Mouse (Mus musculus): Measurements from ENCODE around the gene Gm28778.
"Not testable (repeated sequence)": the region's sequence is repeated elsewhere in the genome, so short reads cannot be mapped to it uniquely, and the experiment has no call there.

Gm28778 gene

GRCm38 (mm10) chr1:53296581-53297383, at the start of gene Gm28778, which contains the start of the genes Pms1 and Ormdl1:
Gene Gm28778, plus strand, starts transcription at chr1:53297111.
Gene Pms1, minus strand, starts transcription at chr1:53297018.
Gene Ormdl1, plus strand, starts transcription at chr1:53297095.
- in situ Hi-C loops (cut with MboI) = no loop called here

GRCm38 (mm10) chr1:53264958-53265612, 31.8 kb upstream of the Gm28778 start:
- in situ Hi-C loops (cut with MboI) = not testable (repeated sequence)

GRCm38 (mm10) chr1:53269901-53270300, 27.0 kb upstream of the Gm28778 start:
- in situ Hi-C loops (cut with MboI) = no loop called here

GRCm38 (mm10) chr1:53272646-53273045, 24.3 kb upstream of the Gm28778 start:
- in situ Hi-C loops (cut with MboI) = no loop called here

- in situ Hi-C loops (cut with MboI) = no loop called here
These were observed 5.7 kb upstream of the Gm28778 start for GRCm38 (mm10) chr1:53291197-53291596.

- in situ Hi-C loops (cut with MboI) = no loop called here
These were observed 3.6 kb downstream of the Gm28778 start for GRCm38 (mm10) chr1:53300506-53300905.

- in situ Hi-C loops (cut with MboI) = no loop called here
These were observed 16.4 kb downstream of the Gm28778 start, which contains the start of gene Osgepl1 for GRCm38 (mm10) chr1:53312989-53313967. Gene Osgepl1, plus strand, starts transcription at chr1:53313624.

- in situ Hi-C loops (cut with MboI) = no loop called here
These were observed 24.9 kb downstream of the Gm28778 start for GRCm38 (mm10) chr1:53321662-53322344.

- in situ Hi-C loops (cut with MboI) = no loop called here
These were observed 26.3 kb downstream of the Gm28778 start for GRCm38 (mm10) chr1:53323254-53323653.

- in situ Hi-C loops (cut with MboI) = no loop called here
These were observed 27.4 kb downstream of the Gm28778 start for GRCm38 (mm10) chr1:53324277-53324676.

GRCm38 (mm10) chr1:53324827-53325494, 28.1 kb downstream of the Gm28778 start:
- in situ Hi-C loops (cut with MboI) = no loop called here

GRCm38 (mm10) chr1:53333527-53333926, 36.6 kb downstream of the Gm28778 start:
- in situ Hi-C loops (cut with MboI) = not testable (repeated sequence)

- in situ Hi-C loops (cut with MboI) = no loop called here
These were observed 38.6 kb downstream of the Gm28778 start for GRCm38 (mm10) chr1:53335465-53335864.

- in situ Hi-C loops (cut with MboI) = not testable (repeated sequence)
These were observed 40.5 kb downstream of the Gm28778 start for GRCm38 (mm10) chr1:53337403-53337802.

- in situ Hi-C loops (cut with MboI) = no loop called here
These were observed 44.2 kb downstream of the Gm28778 start for GRCm38 (mm10) chr1:53341071-53341470.

- in situ Hi-C loops (cut with MboI) = loop anchor here (25.0 kb wide), 1 partner anchor 290 kb away; the partner anchor contains the start of gene Mstn
These were observed 55.7 kb downstream of the Gm28778 start, which contains the start of the genes Asdurf, Gm28551 and Asnsd1 for GRCm38 (mm10) chr1:53352327-53353261. Gene Asdurf, minus strand, starts transcription at chr1:53352619. Gene Gm28551, minus strand, starts transcription at chr1:53352667. Gene Asnsd1, minus strand, starts transcription at chr1:53352752.

- in situ Hi-C loops (cut with MboI) = loop anchor here (25.0 kb wide), 1 partner anchor 297 kb away; the partner anchor contains the start of gene Mstn
These were observed 62.1 kb downstream of the Gm28778 start for GRCm38 (mm10) chr1:53358988-53359387.

All from mature B cell (primary cell).